Mouse (Mus musculus): ENCODE measurements around the gene Gng8.

Gng8 gene

DNA sequence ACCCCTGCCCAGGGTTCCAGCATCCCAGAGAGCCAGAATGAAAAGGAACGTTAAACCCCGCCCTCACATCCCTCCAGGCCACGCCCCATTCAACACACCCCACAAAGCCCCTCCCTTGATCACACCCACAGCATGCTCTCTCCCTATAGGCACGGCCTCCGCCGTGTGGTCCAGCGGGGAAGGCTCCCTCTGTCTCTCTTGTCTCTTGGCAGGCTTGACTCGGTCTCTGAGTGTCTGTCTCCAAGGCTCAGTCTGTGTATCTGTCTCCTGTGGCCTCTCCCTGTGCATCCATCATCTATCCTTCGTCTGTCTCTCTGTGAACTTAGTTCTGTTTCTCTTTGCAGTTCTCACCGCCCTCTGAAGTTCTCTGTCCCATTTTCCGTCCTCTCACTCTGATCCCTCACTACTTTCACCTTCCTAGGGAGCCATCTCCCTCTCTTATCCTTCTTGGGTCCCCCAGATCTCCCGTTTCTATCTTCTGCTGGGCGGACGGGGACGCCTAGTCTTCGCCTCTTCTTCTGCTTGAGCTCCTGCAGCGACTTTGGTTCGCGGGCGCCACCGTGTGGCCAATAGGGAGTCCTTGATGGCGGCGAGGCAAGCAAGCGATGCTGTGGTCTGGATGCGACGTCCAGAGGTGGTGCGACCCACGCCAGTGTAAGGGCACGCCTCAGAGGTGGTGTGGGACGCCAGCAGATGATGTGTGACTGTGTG lies at the start of gene Gng8:
Gene Gng8, plus strand, starts transcription at position 146 of the 711 bp plus-strand sequence.
- peak; percentile 68 for DNase-seq (ENCODE audit: low spot score)

GRCm38 (mm10) chr7:16842645-16843063 lies 48.9 kb upstream of the Gng8 start, which contains the start of gene Prkd2:
Prkd2 (plus strand) TSS chr7:16842902.
- DNase-seq (ENCODE audit: low spot score), result peak; percentile 73

GRCm38 (mm10) chr7:16843441-16844171 lies 48.0 kb upstream of the Gng8 start:
- no peak for DNase-seq (ENCODE audit: low spot score)

- no peak for DNase-seq (ENCODE audit: low spot score)
These were observed 46.9 kb upstream of the Gng8 start for GRCm38 (mm10) chr7:16844696-16845071.

GRCm38 (mm10) chr7:16845072-16845819 lies 46.3 kb upstream of the Gng8 start:
- DNase-seq (ENCODE audit: low spot score), result no peak

DNA sequence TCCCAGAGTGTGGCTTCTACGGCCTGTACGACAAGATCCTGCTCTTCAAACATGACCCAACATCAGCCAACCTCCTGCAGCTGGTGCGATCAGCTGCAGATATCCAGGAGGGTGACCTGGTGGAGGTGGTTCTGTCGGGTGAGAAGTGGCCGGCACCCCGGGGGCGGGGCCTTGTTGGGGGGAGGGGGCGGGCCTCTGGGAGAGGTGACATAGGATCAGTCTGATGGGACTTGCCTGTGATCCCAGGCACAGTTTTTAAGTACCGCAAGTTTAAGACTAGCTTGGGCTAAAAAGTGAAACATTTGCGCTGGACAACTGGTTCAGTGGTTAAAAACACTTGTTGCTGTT lies 45.8 kb upstream of the Gng8 start:
- DNase-seq (ENCODE audit: low spot score), result no peak

DNA sequence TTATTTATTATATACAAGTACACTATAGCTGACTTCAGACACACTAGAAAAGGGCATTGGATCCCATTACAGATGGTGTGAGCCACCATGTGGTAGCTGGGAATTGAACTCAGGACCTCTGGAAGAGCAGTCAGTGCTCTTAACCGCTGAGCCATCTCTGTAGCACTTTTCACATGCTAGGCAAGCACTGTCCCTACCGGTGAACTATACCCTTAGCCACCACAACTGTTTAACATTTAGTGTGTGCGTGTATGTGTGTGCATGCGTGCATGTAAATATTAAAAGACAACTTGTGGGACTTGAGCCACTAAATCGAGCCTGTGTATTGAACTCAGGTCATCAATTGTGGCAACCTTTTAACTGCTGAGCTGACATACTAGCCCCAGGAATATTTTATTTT lies 44.8 kb upstream of the Gng8 start:
- no peak for DNase-seq (ENCODE audit: low spot score)

GRCm38 (mm10) chr7:16847507-16847906 lies 44.1 kb upstream of the Gng8 start:
- no peak for DNase-seq (ENCODE audit: low spot score)

GRCm38 (mm10) chr7:16848579-16848978 lies 43.0 kb upstream of the Gng8 start:
- no peak for DNase-seq (ENCODE audit: low spot score)

DNA sequence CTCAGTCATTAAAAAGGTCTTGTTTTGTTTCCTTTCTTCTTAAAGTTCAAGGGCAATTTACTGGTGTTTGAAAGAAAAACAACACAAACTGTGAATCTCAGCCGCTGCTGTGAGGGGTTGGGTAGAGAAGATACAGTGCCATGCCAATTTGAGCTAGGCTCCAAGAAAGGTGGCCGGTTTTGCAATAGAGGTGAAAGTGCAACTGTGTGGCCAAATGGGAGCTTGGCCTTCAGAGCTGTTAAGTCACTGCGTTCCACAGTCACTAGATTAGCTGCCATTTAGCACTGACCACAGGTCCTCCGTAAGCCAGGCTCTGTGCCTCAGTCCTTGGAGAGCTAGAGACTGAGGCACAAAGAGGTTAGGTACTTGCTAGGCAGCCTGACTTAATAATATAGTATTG lies 40.0 kb upstream of the Gng8 start:
- no peak for DNase-seq (ENCODE audit: low spot score)

DNA sequence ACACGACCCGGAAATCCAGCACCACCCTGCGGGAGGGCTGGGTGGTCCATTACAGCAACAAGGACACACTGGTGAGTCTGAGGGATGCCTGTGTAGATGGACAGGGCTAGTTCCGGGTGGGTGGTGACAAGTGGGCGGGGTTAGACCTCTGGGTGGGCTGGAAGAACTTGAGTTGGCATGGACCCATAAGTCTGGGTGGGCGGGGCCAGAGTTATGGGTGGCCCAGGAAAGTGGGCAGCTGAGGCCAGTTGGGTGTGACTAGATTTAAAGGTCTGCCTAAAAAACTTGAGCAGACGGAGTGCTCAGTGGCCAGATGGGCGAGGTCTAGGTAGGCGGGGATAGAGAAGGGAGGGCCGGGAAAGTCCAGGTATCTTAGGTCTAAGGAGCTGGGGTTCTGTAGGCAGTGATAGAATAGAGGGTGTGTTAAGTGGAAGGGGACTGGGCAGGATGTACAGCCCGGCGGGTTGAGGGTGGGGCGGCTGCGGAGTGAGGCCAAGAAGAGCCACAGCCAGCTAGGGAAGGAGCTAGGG lies 38.2 kb upstream of the Gng8 start:
- DNase-seq (ENCODE audit: low spot score), result no peak

DNA sequence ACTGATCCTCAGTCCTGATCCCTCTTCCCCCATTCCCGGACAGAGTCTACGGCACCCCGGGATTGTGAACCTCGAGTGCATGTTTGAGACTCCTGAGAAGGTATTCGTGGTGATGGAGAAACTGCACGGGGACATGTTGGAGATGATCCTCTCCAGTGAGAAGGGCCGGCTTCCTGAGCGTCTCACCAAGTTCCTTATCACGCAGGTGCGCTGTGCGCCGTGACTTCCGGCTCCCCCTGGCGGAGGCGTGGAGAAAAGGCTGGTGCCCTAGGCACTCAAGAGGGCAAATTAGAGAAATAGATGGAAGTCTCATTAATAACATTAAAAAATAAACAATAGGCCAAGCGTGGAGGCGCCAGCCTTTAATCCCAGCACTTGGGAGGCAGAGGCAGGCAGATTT lies 33.2 kb upstream of the Gng8 start:
- no peak for DNase-seq (ENCODE audit: low spot score)

- no peak for DNase-seq (ENCODE audit: low spot score)
These were observed 31.5 kb upstream of the Gng8 start for GRCm38 (mm10) chr7:16859902-16860651.

DNA sequence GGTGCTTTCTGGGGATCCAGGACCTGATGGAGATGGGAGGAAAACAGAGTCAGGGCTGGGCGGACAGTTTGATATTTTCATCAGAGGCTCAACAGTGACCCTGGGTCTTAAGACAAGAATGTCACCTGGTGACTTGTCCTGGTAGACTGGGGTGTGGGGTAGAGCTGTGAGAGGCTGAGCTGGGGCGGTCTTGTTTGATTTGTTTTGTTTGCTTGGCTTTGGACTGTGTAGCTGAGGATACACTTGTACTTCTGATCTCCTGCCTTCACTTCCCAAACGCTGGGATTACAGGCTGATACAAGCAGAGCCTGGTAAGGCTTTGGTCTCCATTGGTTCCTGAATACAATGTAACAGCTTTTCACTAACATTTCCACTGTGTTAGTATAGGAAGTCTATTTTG lies 24.1 kb upstream of the Gng8 start:
- DNase-seq (ENCODE audit: low spot score), result no peak

- peak; percentile 94 for DNase-seq (ENCODE audit: low spot score)
These were observed 22.1 kb upstream of the Gng8 start for GRCm38 (mm10) chr7:16869497-16869896.

DNA sequence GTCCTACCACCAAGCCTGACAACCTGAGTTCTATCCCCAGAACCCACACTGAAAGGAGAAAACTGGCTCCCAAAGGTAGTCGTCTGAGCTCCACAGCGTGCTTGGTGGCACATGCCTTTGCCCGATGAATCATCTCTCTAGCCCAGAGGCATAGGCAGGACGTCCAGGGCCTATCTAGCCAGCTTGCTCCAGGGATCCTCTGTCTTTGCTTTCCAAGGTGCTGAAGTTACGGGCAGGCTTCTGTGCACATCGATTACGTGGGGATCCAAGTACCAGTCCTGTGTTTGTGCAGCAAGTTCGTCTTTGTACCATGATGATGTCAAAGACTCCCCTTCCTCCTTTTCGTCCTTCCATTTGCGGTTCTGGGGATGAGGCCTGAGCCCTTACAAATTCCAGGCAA lies 20.0 kb upstream of the Gng8 start:
- DNase-seq (ENCODE audit: low spot score), result no peak

GRCm38 (mm10) chr7:16872478-16872877 lies 19.1 kb upstream of the Gng8 start:
- no peak for DNase-seq (ENCODE audit: low spot score)

DNA sequence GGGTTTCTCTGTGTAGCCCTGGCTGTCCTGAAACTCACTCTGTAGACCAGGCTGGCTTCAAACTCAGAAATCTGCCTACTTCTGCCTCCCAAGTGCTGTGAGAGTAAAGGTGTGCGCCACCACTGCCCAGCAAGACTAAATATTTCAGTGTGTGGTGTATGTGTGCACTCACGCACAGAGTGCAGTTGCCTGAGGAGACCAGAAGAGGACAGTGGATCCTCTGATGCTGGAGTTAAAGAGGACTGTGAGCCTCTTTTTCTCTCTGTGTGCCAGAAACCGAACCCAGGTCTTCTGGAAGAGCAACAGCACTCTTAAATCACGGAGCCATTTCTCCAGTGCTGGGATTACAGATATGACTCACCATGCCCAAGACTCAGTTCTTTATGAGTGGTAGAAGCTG lies 18.2 kb upstream of the Gng8 start:
- no peak for DNase-seq (ENCODE audit: low spot score)

- peak; percentile 72 for DNase-seq (ENCODE audit: low spot score)
These were observed 17.4 kb upstream of the Gng8 start for GRCm38 (mm10) chr7:16874190-16874589.

DNA sequence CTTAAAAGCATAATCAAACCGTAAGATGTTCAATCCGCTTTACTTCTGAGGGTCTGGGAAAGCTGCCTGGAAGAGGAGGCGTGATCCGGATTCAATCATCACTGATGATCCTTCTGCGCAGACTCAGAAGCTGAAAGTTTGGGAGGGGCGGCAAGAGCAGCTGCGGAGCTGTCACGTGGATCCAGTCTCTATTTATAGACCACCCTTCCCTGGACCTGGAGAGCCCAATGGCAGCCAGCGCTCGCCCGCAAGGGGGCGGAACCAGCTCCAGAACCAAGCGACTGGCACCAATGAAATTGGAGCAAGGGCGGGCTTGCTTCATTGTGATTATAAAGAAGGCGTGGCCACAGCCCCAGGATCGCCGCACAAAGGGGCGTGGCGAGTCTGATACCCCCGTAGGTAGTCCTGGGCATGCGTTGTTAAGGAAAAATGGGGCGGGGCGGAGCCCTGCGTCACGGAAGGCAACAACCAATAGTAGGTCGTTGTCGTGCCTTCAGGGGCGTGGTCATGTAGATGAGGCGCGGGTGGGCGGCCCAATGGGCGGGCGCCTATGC lies 16.8 kb upstream of the Gng8 start:
- DNase-seq (ENCODE audit: low spot score), result peak; percentile 100

DNA sequence AGATGAGACGGTGACA lies 16.5 kb upstream of the Gng8 start, which contains the start of gene Dact3:
Gene Dact3, plus strand, starts transcription at position 8 of the 16 bp plus-strand sequence.
- no peak for DNase-seq (ENCODE audit: low spot score)

DNA sequence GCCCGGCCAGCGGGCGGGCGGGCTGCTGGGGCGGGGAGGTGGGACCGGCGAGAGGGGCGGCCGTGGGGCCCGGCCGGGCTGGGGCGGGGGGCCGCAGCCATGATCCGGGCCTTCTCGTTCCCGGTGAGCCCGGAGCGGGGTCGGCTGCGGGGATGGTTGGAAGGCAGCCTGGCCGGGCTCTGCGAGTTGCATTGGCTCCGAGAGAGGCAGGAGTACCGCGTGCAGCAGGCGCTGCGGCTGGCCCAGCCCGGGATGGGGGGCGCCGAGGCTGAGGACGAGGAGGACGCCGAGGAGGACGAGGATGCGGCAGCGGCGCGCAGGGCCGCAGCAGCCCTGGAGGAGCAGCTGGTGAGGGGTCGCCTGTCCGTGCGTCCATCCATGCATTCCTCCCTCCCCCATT lies 16.3 kb upstream of the Gng8 start:
- no peak for DNase-seq (ENCODE audit: low spot score)
